Mouse (Mus musculus) adrenal gland, postnatal 14 days (tissue): ENCODE measurements around the gene Tnnc1. TPM values are rescaled to one million over a fixed set of nuclear protein-coding genes. Genes with fewer than 3 reads are reported as not detected.

Source experiments
- DNase-seq: peaks from one replicate; pipeline ENCODE4 v3.0.0; 2021; ENCODE audit warnings: mixed read lengths
- total RNA-seq: library from RNA; stranded (reverse); gene quantifications from 2 replicates; pipeline ENCODE4 v1.2.3, GENCODE M21; 2021

Tnnc1 gene
- total RNA-seq, 1 experiment from 2014 or later, result 0.67 TPM

DNA sequence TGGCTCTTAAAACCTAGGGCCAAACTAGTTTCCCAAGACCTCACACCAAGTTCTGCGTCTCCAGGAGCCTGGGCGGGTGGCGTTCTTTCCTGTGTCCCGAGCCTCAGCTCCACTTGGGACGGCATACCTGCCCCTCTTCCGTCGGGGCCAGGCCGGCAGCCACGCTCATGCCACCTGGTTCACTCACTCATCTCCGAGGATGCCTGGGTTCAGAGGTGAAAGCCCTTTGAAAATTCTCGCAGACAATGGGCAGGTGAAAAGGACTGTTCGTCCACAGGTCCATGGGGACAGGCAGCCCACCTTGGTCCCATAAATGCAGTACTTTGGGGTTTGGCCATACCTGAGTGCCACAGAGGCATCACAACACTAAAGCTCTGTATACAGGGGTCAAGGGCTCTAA, 23.9 kb upstream of the Tnnc1 start:
- DNase-seq, result no peak

- peak; percentile 76 for DNase-seq
Measured at GRCm38 (mm10) chr14:31186656-31187055, 21.5 kb upstream of the Tnnc1 start.

DNA sequence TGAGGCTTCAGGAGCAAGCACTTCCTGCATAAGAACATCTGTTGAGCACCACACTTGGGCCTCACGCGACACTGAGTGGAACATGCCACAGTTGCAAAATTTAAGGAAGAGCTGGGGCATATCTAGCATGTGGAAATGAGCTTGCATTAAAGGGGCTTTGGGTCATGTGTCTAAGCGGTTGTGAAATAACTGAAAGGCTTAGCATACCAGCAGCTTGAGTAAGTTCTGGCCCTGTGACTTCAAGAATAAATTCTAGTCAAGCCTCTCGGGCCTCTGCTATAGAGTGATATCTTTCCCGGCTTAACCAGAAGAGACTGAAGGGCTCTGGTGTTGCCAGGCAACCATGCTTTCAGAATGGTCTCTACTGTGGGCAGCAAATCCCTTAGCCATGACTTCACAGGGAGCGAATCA, 19.3 kb upstream of the Tnnc1 start:
- DNase-seq, result no peak

DNA sequence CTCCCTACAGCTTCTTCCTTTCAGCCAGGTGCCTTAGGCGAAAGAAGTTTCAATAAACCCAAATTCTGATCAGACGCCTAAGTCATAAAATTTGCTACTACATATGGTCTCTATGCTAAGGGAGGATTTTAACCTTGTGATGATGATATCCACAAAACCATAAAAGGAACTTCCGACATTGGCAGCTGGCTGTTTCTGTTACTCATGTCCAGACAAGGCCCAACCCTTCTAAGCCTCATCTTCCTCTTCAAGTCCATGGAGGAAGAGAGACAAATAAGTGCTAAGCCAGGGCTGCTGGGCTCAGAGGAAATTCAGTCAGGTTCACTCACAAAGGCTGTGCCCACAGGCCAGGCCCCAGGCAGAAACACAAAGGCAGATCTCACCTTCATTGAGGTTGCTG, 18.8 kb upstream of the Tnnc1 start:
- no peak for DNase-seq

DNA sequence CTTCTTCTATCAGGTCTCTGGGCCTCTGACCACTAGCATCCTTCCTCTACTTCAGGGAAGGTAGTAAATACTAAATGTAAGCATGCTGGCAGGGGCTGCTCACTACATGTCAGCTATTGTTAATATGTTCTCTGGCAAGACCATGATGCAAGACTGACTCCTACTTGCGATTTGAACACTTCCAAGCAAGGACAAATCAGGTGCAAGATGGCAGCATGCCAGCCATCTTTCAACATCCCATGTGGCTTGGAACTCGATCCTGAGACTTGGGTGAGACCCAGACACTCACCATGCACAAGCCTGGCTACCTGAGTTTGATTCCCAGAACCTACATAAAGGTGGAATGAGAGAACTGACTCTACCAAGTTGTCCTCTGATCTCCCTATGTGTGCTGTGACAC, 16.2 kb upstream of the Tnnc1 start:
- no peak for DNase-seq

DNA sequence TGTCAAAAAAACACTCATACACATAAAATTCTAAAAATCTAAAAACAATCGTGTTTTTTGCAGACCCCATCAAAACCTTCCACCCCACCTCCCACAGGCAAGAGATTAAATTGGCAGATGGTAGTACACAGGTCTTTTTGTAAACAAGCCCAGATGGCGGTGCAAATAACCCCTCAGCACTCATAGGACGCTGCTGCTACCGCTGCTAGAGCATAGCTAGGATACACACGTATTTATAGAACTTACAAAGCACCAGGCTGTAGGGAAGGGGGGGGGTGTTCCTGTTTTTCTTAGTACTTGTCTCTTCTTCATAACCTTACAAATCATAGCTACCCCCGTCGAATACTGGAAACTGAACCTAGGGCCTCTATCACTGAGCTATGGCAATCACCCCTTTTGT, 14.3 kb upstream of the Tnnc1 start:
- no peak for DNase-seq

DNA sequence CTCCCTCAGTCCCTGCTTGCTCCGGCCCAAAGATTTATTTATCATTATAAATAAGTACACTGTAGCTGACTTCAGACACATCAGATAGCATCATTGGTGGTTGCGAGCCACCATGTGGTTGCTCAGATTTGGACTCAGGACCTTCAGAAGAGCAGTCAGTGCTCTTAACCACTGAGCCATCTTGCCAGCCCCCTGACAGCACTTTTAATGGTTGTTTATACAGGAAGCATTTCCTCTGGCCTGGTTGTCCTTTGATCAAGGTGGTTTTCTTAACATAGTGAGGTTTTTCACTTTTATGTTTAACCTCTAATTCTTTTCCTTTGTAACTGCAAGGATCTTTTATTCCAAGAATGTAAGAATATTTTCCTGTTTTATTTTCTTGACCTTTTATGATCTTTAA, 13.7 kb upstream of the Tnnc1 start:
- no peak for DNase-seq

DNA sequence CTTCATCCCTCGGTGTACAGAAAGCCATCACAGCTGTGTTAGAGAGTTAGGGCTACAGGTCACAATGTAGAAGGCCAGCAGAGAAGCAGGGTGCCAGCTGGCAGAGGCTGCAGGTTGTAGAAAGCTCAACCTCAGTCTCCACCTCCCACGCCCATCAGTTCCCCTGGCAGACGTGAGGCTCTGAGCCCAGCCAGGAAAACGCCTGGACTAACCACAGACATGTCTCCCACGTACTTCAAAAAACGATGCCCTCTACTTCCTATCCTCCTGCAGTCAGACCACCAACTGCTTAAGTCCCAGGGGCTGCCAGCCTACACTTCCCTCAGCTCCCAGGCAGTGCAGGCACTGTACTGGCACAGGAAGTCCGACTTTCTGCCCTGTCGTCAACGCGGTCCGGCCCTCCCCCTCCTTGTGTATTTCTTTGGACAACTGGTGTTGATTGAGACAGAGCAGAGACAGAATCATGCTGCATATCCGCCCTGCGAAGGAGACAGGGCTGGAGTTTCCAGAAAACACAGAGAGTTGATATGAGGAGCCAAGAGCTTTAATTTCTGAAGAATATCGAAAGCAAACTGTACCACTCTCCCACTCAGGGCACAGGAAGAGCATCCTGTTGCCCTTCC, 13.1 kb upstream of the Tnnc1 start:
- DNase-seq, result peak; percentile 89

- no peak for DNase-seq
Measured at GRCm38 (mm10) chr14:31195521-31195920, 12.6 kb upstream of the Tnnc1 start.

DNA sequence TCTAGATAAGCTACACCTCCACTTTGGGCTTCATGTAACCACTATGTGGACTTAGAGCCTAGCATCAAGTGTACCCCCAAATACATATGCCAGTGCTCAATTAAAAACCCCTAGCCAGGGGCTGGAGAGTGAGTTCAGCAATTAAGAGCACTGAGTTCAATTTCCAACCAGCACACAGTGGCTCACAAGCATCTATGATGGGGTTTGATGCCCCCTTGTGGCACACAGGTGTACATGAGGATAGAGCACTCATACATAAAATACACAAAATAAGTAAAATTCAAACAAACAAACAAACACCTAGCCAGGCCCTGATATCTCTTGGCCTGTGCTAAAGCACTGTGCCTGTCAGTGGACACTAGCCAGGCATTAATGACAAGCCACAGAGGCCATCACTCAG, 12.1 kb upstream of the Tnnc1 start:
- peak; percentile 59 for DNase-seq

- DNase-seq, result peak; percentile 86
Measured at GRCm38 (mm10) chr14:31197547-31198516, 10.3 kb upstream of the Tnnc1 start.

- DNase-seq, result no peak
Measured at GRCm38 (mm10) chr14:31199599-31199998, 8.5 kb upstream of the Tnnc1 start.

- no peak for DNase-seq
Measured at GRCm38 (mm10) chr14:31200038-31200437, 8.1 kb upstream of the Tnnc1 start.

DNA sequence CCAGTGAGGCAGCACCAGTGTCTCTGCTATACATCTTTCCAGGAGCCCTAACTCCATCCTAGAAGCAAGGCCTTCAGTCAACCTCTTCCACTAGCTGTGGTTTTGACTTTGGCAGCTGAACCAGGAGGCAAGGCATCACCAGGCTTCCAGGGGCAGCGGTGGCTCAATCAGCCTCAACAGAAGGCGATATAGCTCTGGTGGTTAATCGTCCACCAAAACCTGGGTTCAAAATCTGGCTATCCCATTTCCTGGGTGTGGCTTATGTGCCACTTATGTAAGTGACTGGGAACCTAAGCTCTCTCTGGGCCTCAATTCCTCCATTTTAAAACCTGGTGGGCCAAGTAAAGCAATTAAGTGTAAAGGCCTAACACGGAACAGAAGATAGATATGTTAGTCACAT, 3.3 kb upstream of the Tnnc1 start:
- DNase-seq, result no peak

GRCm38 (mm10) chr14:31205244-31205561, 2.9 kb upstream of the Tnnc1 start:
- DNase-seq, result no peak

DNA sequence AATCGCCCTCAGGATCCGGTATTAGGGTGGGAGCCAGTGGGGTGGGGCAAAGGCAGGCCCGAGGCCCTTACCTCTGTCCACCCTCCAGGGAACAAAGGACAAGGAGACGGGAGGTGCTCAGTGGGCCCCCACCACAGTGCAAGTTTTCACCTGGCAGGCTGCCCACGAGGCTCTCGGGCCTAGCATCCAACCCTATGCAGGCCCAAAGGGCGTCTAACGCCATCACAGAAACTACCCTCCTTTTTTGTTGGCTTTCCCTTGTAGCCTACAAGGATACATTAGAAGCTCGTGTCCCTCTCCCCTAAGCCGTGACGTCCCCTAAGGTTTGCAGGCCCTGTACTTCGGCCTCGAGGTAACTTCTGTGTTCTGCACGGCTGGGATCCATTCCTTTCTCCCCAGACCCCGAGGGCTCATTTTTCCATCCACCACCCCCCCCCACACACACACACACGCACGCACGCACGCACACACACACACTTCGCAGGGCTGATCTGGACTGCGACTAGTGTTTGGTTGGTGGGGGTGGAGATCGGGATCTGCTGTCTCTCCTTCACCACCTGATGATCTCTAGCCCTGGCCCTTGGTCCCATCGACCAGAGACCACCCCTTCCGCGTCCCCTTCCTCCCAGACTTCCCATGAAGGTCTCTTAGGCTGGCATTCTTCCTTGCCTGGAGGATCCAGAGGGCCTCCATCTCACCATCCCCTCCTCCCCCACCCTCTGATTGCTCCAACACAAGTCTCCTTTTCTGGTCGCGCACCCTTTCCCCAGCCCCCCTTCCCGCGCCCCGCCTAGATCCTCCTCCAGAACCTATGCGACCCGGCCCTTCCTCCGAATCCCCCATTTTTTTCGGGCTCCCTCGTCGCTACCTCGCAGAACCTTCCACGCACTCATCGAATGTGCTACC, 2.3 kb upstream of the Tnnc1 start:
- peak; percentile 78 for DNase-seq

GRCm38 (mm10) chr14:31206472-31206981, 1.6 kb upstream of the Tnnc1 start:
- peak; percentile 99 for DNase-seq

- peak; percentile 55 for DNase-seq
Measured at GRCm38 (mm10) chr14:31207070-31207830, 862 bp upstream of the Tnnc1 start.

DNA sequence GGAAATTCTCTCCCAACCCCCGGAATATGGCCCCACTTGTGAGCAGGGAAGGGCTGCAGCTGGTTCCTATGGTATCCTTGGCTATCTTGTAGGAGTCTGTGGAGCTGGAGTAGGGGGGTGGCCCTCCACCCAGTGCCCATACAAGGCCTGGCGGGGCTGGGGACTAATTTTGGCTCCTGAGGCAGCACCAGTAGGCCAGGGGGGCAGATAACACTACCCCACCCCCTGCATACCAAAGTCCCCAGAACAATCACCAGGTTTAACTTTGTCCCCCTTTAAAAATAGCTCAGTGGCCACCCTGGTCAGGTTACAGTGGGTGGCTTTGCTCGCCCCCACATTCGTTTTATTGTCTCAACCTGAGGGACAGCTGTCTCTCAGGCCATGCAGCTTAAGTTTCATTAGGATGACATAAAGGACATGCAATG, 1.0 kb downstream of the Tnnc1 start:
- DNase-seq, result no peak

DNA sequence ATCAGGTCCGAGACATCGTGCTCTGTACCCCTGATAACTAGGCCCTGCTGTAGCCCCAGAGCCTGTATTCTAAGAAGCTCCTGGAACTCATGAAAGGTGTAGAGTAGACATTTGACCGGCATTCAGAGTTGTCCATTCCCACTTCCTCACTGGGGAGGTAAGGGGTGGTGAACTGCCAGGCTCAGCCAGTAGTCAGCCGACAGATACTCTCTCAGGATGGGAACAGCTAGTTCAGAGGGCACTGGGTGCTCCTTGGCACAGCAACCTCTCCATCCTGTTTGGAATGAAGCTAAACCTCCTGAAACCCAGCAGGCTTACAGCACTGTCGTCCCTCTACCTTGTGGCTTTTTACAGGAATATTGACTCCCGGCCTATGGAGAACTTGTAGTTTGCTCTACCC, 3.7 kb downstream of the Tnnc1 start:
- DNase-seq, result no peak

DNA sequence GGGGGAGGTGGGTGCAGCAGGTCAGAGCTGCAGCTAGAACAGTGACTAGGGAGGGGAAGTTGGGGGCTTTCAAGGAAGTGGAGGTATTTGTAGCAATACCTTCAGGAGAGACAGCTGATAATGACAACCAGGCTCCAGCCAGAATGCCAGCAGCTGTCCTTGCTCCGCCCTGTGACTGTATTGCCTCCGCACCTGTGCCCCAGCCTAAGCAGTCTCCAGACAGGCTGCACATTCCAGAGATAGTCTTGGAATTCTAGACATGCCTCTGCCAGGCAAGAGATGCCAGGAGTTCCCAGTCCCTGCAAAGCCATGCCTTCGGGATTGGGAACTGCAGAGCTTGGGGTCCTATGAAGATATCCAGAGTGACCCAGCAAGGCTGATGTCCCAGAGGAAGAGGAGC, 4.4 kb downstream of the Tnnc1 start:
- no peak for DNase-seq

DNA sequence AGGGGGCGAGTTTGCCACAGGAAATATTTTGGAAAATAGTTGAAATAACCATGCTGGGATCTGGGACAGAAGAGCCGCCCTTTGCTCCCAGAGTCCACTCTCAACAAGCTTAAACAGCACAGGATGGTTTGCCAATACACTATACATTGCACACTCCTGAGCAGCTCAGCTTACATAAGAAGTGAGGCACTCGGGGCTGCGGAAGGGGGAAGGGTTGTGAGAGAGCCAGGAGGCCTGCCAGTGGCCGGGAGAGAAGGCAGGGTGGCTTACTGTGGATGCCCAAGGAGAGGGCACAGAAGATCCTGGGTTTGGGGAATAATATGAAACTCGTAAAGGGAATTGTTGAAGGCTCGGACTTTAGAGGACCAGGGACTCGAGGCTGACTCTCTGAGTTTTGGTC, 5.8 kb downstream of the Tnnc1 start:
- no peak for DNase-seq
